Mouse (Mus musculus) left cerebral cortex, postnatal 25 days (tissue): ENCODE results near the gene 2410141K09Rik. TPM values are rescaled to one million over a fixed set of nuclear protein-coding genes. Genes with fewer than 3 reads are reported as not detected.
"Not testable (repeated sequence)": the region's sequence is repeated elsewhere in the genome, so short reads cannot be mapped to it uniquely, and the experiment has no call there.

Experiments used
- DNase-seq, 2 experiments: peaks; one replicate each; pipeline ENCODE4 v3.0.0; 2022; ENCODE audit warnings: low spot score in 2 of 2, mixed read lengths in 1 of 2
- intact Hi-C: fragments of 180-260 bp; cut with DNase I; formaldehyde crosslinking; loops from one replicate; pipeline ENCODE4 v1.15.1; 2025
- total RNA-seq, 2 experiments: library from RNA; stranded (reverse); gene quantifications; 2 replicates each; pipeline ENCODE4 v1.2.3; 2021

2410141K09Rik gene
- total RNA-seq, result not detected

DNA sequence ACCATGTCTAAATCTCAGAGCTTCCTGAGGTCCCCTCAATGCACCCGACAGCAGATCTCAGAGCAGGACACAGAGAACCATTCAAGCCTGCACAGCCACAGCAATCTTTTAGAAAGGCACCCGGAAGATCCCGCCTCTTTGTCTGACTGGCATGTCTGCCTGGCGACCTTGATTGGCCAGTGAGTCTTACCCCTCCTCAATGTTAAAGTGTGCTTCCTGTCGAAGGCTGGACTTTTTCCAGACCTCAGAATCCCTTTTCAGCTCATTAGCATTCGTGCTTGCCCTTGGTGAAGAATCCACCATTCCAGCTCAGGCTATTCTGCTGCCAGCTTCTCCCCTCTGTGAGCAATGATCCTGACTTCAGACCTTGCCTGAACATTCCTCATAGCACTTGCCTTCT lies at the start of gene 2410141K09Rik:
TSS of gene 2410141K09Rik (minus strand) at position 101 of the 400 bp plus-strand sequence.
- intact Hi-C loops, result not testable (repeated sequence)

DNA sequence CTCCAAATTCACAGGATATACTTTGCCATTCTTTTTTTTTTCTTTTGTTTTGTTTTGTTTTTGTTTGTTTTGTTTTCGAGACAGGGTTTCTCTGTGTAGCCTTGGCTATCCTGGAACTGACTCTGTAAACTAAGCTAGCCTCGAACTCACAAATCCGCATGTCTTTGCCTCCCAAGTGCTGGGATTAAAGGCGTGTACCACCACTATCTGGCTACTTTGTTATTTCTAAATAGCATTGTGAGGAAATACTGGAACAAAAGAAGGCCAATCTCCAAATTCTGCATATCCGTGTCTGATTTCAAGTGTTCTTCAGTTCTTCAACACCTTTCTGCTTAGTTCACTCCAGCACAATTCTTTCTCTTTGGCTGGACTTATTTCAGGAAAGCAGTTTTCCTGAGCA lies 14.1 kb downstream of the 2410141K09Rik start:
- intact Hi-C loops, DNase-seq: not testable (repeated sequence)

More for the DNA sequence above, at the start of gene 2410141K09Rik:
- not testable (repeated sequence) for DNase-seq

DNA sequence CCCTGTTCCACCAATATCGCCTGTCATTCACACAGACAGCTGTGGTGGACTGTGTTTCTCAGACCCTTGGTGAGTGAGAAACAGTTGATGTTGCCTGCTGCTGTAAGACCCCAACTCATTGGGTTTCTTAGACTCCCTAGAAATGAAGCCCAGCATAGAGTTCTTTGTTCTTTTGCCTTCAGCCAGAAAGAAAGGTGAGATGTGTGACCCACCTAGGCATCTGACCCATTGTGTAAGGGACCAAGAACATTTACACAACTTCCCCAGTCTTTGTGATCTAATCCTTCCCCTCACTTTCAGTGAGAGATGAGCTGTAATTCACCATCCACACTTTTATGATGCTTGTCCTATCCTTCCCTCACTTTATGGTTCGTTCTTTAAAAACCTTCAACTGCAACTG lies 26.0 kb downstream of the 2410141K09Rik start:
- DNase-seq, intact Hi-C loops: not testable (repeated sequence)

Other genes starting within 250 kb of the 2410141K09Rik start
- gene Gm10772, start 213.5 kb downstream of the 2410141K09Rik start, total RNA-seq, result not detected